Mouse (Mus musculus): ENCODE data around the gene Crnkl1. TPM values are rescaled to one million over a fixed set of nuclear protein-coding genes. Genes with fewer than 3 reads are reported as not detected.
"Not testable (repeated sequence)": the region's sequence is repeated elsewhere in the genome, so short reads cannot be mapped to it uniquely, and the experiment has no call there.

Gene Crnkl1
- total RNA-seq, 2 experiments from 2014 or later: 15.1 to 68.2 TPM

GRCm38 (mm10) chr2:145936975-145937374 lies 2.2 kb upstream of the Crnkl1 start:
- ATAC-seq (replicated peaks; ENCODE audit: low FRiP score, poor library complexity, severe bottlenecking): no peak

- no peak for ATAC-seq (replicated peaks; ENCODE audit: low FRiP score, poor library complexity, severe bottlenecking)
These were observed 13.7 kb downstream of the Crnkl1 start for GRCm38 (mm10) chr2:145920941-145921650.

- not testable (repeated sequence) for ATAC-seq (replicated peaks; ENCODE audit: low FRiP score, poor library complexity, severe bottlenecking)
These were observed 28.9 kb downstream of the Crnkl1 start for GRCm38 (mm10) chr2:145905884-145906283.

- no peak for ATAC-seq (replicated peaks; ENCODE audit: low FRiP score, poor library complexity, severe bottlenecking)
These were observed 29.7 kb downstream of the Crnkl1 start for GRCm38 (mm10) chr2:145905156-145905555.

- no peak for ATAC-seq (replicated peaks; ENCODE audit: low FRiP score, poor library complexity, severe bottlenecking)
These were observed 30.7 kb downstream of the Crnkl1 start for GRCm38 (mm10) chr2:145903983-145904616.

GRCm38 (mm10) chr2:145903061-145903901 lies 31.5 kb downstream of the Crnkl1 start:
- peak; percentile 94 for ATAC-seq (replicated peaks; ENCODE audit: low FRiP score, poor library complexity, severe bottlenecking)

GRCm38 (mm10) chr2:145901861-145902260 lies 33.0 kb downstream of the Crnkl1 start, which contains the start of gene Naa20:
Naa20 (plus strand) TSS chr2:145902099.
- ATAC-seq (replicated peaks; ENCODE audit: low FRiP score, poor library complexity, severe bottlenecking): no peak

GRCm38 (mm10) chr2:145900318-145900717 lies 34.5 kb downstream of the Crnkl1 start:
- not testable (repeated sequence) for ATAC-seq (replicated peaks; ENCODE audit: low FRiP score, poor library complexity, severe bottlenecking)

GRCm38 (mm10) chr2:145898106-145898505 lies 36.7 kb downstream of the Crnkl1 start:
- no peak for ATAC-seq (replicated peaks; ENCODE audit: low FRiP score, poor library complexity, severe bottlenecking)

- ATAC-seq (replicated peaks; ENCODE audit: low FRiP score, poor library complexity, severe bottlenecking): no peak
These were observed 41.1 kb downstream of the Crnkl1 start for GRCm38 (mm10) chr2:145893756-145894155.

- no peak for ATAC-seq (replicated peaks; ENCODE audit: low FRiP score, poor library complexity, severe bottlenecking)
These were observed 44.2 kb downstream of the Crnkl1 start for GRCm38 (mm10) chr2:145890571-145890970.

GRCm38 (mm10) chr2:145888766-145889480 lies 45.9 kb downstream of the Crnkl1 start:
- no peak for ATAC-seq (replicated peaks; ENCODE audit: low FRiP score, poor library complexity, severe bottlenecking)

GRCm38 (mm10) chr2:145887937-145888765 lies 46.7 kb downstream of the Crnkl1 start:
- no peak for ATAC-seq (replicated peaks; ENCODE audit: low FRiP score, poor library complexity, severe bottlenecking)

GRCm38 (mm10) chr2:145884913-145885785 lies 49.7 kb downstream of the Crnkl1 start:
- no peak for ATAC-seq (replicated peaks; ENCODE audit: low FRiP score, poor library complexity, severe bottlenecking)

GRCm38 (mm10) chr2:145884036-145884912 lies 50.5 kb downstream of the Crnkl1 start:
- no peak for ATAC-seq (replicated peaks; ENCODE audit: low FRiP score, poor library complexity, severe bottlenecking)

- no peak for ATAC-seq (replicated peaks; ENCODE audit: low FRiP score, poor library complexity, severe bottlenecking)
These were observed 52.4 kb downstream of the Crnkl1 start for GRCm38 (mm10) chr2:145882398-145882797.

GRCm38 (mm10) chr2:145881932-145882331 lies 52.9 kb downstream of the Crnkl1 start:
- no peak for ATAC-seq (replicated peaks; ENCODE audit: low FRiP score, poor library complexity, severe bottlenecking)

Measured in erythroid progenitor cell, adult 5-6 weeks (primary cell).